Mouse (Mus musculus) erythroid progenitor cell, adult 5-6 weeks (primary cell): ENCODE results near the gene Bex6. TPM values are rescaled to one million over a fixed set of nuclear protein-coding genes. Genes with fewer than 3 reads are reported as not detected.

ENCODE experiments used
- total RNA-seq, 2 experiments: library from RNA; stranded (forward) in 1 of 2; stranded (reverse) in 1 of 2; fragments of 150-400 nt in 1 of 2; fragments of 186-747, 209-891 nt in 1 of 2; gene quantifications; 2 replicates each; pipeline versions ENCODE4 v1.2.3 to v1.2.4; 2015 to 2017; ENCODE audit warnings: low replicate concordance in 2 of 2

Gene Bex6
- total RNA-seq, 2 experiments from 2014 or later, result 7.1 TPM; not detected in 1

Other genes starting within 250 kb of the Bex6 start
- gene Pigz, start 246.0 kb upstream of the Bex6 start, total RNA-seq (2015; ENCODE audit: low replicate concordance), result 3.2 TPM in 1 of 2 replicates, not detected in the other
- 0.15 and 0.39 TPM in 2 replicates for gene Pigz, start 246.0 kb upstream of the Bex6 start, total RNA-seq (2017; ENCODE audit: low replicate concordance)
- 10.5 and 11.9 TPM in 2 replicates for gene 0610012G03Rik, start 231.3 kb upstream of the Bex6 start, total RNA-seq (2015; ENCODE audit: low replicate concordance)
- gene 0610012G03Rik, start 231.3 kb upstream of the Bex6 start, total RNA-seq (2017; ENCODE audit: low replicate concordance), result 2.1 TPM in 1 of 2 replicates, not detected in the other
- 7.9 and 9.2 TPM in 2 replicates for gene Ncbp2, start 231.3 kb upstream of the Bex6 start, total RNA-seq (2015; ENCODE audit: low replicate concordance)
- 4.4 and 5.9 TPM in 2 replicates for gene Ncbp2, start 231.3 kb upstream of the Bex6 start, total RNA-seq (2017; ENCODE audit: low replicate concordance)
- gene Senp5, start 176.5 kb upstream of the Bex6 start, total RNA-seq (2015; ENCODE audit: low replicate concordance), result 6.1 and 6.3 TPM in 2 replicates
- gene Senp5, start 176.5 kb upstream of the Bex6 start, total RNA-seq (2017; ENCODE audit: low replicate concordance), result 4.1 and 8.7 TPM in 2 replicates
- gene Pak2, start 100.5 kb upstream of the Bex6 start, total RNA-seq (2015; ENCODE audit: low replicate concordance), result 21.3 and 23.5 TPM in 2 replicates
- 11.6 and 17.9 TPM in 2 replicates for gene Pak2, start 100.5 kb upstream of the Bex6 start, total RNA-seq (2017; ENCODE audit: low replicate concordance)
- 24.7 and 29.2 TPM in 2 replicates for gene Pigx, start 80.1 kb upstream of the Bex6 start, total RNA-seq (2015; ENCODE audit: low replicate concordance)
- 4.7 and 6.2 TPM in 2 replicates for gene Pigx, start 80.1 kb upstream of the Bex6 start, total RNA-seq (2017; ENCODE audit: low replicate concordance)
- 8.8 and 10.5 TPM in 2 replicates for gene Cep19, start 80.0 kb upstream of the Bex6 start, total RNA-seq (2015; ENCODE audit: low replicate concordance)
- gene Cep19, start 80.0 kb upstream of the Bex6 start, total RNA-seq (2017; ENCODE audit: low replicate concordance), result 2.8 and 7.4 TPM in 2 replicates
- gene Nrros, start 14.2 kb upstream of the Bex6 start, total RNA-seq (2015; ENCODE audit: low replicate concordance), result 26.3 and 40.7 TPM in 2 replicates
- 8.7 and 11.8 TPM in 2 replicates for gene Nrros, start 14.2 kb upstream of the Bex6 start, total RNA-seq (2017; ENCODE audit: low replicate concordance)
- gene Fbxo45, start 67.3 kb downstream of the Bex6 start, total RNA-seq (2015; ENCODE audit: low replicate concordance), result 14.1 and 15.9 TPM in 2 replicates
- gene Fbxo45, start 67.3 kb downstream of the Bex6 start, total RNA-seq (2017; ENCODE audit: low replicate concordance), result 17.5 and 18.5 TPM in 2 replicates
- gene Wdr53, start 67.4 kb downstream of the Bex6 start, total RNA-seq (2015; ENCODE audit: low replicate concordance), result 3.2 TPM in 1 of 2 replicates, not detected in the other
- gene Wdr53, start 67.4 kb downstream of the Bex6 start, total RNA-seq (2017; ENCODE audit: low replicate concordance), result 7.9 and 16.9 TPM in 2 replicates
- not detected in 2 replicates for gene Smco1, start 91.6 kb downstream of the Bex6 start, total RNA-seq (2015; ENCODE audit: low replicate concordance)
- not detected in 2 replicates for gene Smco1, start 91.6 kb downstream of the Bex6 start, total RNA-seq (2017; ENCODE audit: low replicate concordance)
- gene Rnf168, start 97.6 kb downstream of the Bex6 start, total RNA-seq (2015; ENCODE audit: low replicate concordance), result 20.5 and 25.6 TPM in 2 replicates
- 47.7 and 49.8 TPM in 2 replicates for gene Rnf168, start 97.6 kb downstream of the Bex6 start, total RNA-seq (2017; ENCODE audit: low replicate concordance)
- 15.1 and 31.9 TPM in 2 replicates for gene Ubxn7, start 152.4 kb downstream of the Bex6 start, total RNA-seq (2015; ENCODE audit: low replicate concordance)
- 29.9 and 31.6 TPM in 2 replicates for gene Ubxn7, start 152.4 kb downstream of the Bex6 start, total RNA-seq (2017; ENCODE audit: low replicate concordance)
- not detected in 2 replicates for gene Tm4sf19, start 220.7 kb downstream of the Bex6 start, total RNA-seq (2015; ENCODE audit: low replicate concordance)
- not detected in 2 replicates for gene Tm4sf19, start 220.7 kb downstream of the Bex6 start, total RNA-seq (2017; ENCODE audit: low replicate concordance)
- 8.6 and 11.3 TPM in 2 replicates for gene Tctex1d2, start 239.9 kb downstream of the Bex6 start, total RNA-seq (2015; ENCODE audit: low replicate concordance)
- gene Tctex1d2, start 239.9 kb downstream of the Bex6 start, total RNA-seq (2017; ENCODE audit: low replicate concordance), result 4.8 and 11.8 TPM in 2 replicates